Mouse (Mus musculus): ENCODE results near the gene Mgrn1.

- TF ChIP-seq EP300 (IDR thresholded peaks at IDR 0.05) (no peak), CTCF (IDR thresholded peaks at IDR 0.05) (no peak)
Observed at GRCm38 (mm10) chr16:4866101-4866695, 19.9 kb upstream of the Mgrn1 start.
